Mouse (Mus musculus) lung, postnatal 0 days (tissue): ENCODE results near the gene Amdhd2. TPM values are rescaled to one million over a fixed set of nuclear protein-coding genes. Genes with fewer than 3 reads are reported as not detected.

Source experiments
- ATAC-seq: fragments of 200-750 bp; cut with Nextera tagmentation; 2 replicates; pipeline ENCODE4 v1.8.0; 2017; ENCODE audit warnings: moderate library complexity
- DNase-seq: peaks from one replicate; pipeline ENCODE4 v3.0.0-alpha.2; 2016; ENCODE audit warnings: low spot score
- H3K27ac ChIP-seq: fragments of 300-500 bp; sonication (generic); 2 replicates; pipeline ENCODE4 v1.5.1; 2014; ENCODE audit warnings: antibody characterized with exemption, mild to moderate bottlenecking, low read length, mixed read lengths
- H3K27me3 ChIP-seq: fragments of 300-500 bp; sonication (generic); replicated peaks from 2 replicates; pipeline ENCODE4 v1.6.1; 2014; ENCODE audit warnings: low read length, mixed read lengths; ENCODE audit not compliant: insufficient read depth
- H3K36me3 ChIP-seq: fragments of 300-500 bp; sonication (generic); 2 replicates; pipeline ENCODE4 v1.6.1; 2014; ENCODE audit warnings: low read length, mixed read lengths; ENCODE audit not compliant: insufficient read depth
- H3K4me1 ChIP-seq: fragments of 300-500 bp; sonication (generic); 2 replicates; pipeline ENCODE4 v1.6.1; 2014; ENCODE audit warnings: antibody characterized with exemption, low read depth, low read length, mixed read lengths; ENCODE audit not compliant: insufficient read depth
- H3K4me2 ChIP-seq: fragments of 300-500 bp; sonication (generic); replicated peaks from 2 replicates; pipeline ENCODE4 v1.6.1; 2014; ENCODE audit warnings: low read depth, mild to moderate bottlenecking, low read length, moderate library complexity, mixed read lengths
- H3K4me3 ChIP-seq: fragments of 300-500 bp; sonication (generic); 2 replicates; pipeline ENCODE4 v1.5.1; 2014; ENCODE audit warnings: low read depth, low read length
- H3K9ac ChIP-seq: fragments of 300-500 bp; sonication (generic); replicated peaks from 2 replicates; pipeline ENCODE4 v1.6.1; 2014; ENCODE audit warnings: low read depth, mild to moderate bottlenecking
- H3K9me3 ChIP-seq: fragments of 300-500 bp; sonication (generic); 2 replicates; pipeline ENCODE4 v1.6.1; 2016; ENCODE audit warnings: low read length, mixed read lengths
- CTCF ChIP-seq: IDR thresholded peaks from 2 replicates; pipeline ENCODE4 v1.5.1; 2016; ENCODE audit warnings: antibody characterized with exemption, mild to moderate bottlenecking
- EP300 ChIP-seq: IDR thresholded peaks from 2 replicates; pipeline ENCODE4 v1.6.1; 2016; ENCODE audit warnings: antibody characterized with exemption, mild to moderate bottlenecking, control low read depth
- WGBS: fragments of 180-500 bp; shearing (Covaris S2); extraction: QIAGEN DNeasy Blood & Tissue Kit; methylation state at CpG from one replicate; pipeline ENCODE4 v1.1.7; 2014; 5-methylcytosine and 5-hydroxymethylcytosine counted together
- polyA plus RNA-seq: library from polyadenylated mRNA; unstranded; fragments of >200 nt; fragmentation: Nextera tagmentation; extraction: Ambion mirVana; gene quantifications from 2 replicates; pipeline ENCODE4 v1.2.1, GENCODE M21; 2015

Gene Amdhd2
- polyA plus RNA-seq, 1 experiment from 2014 or later: 44.1 TPM

- TF ChIP-seq CTCF: no peak
- TF ChIP-seq EP300: no peak
- WGBS: 35% methylated on average over 2 of the region's 2 CpGs
- no peaks in the 10 kb centered on the region for H3K9me3 ChIP-seq
- no peaks in the 10 kb centered on the region for H3K27me3 ChIP-seq
- H3K4me1 ChIP-seq: peaks cover 7% of the 10 kb centered on the region
- H3K27ac ChIP-seq: no peak overlapping the region
- H3K36me3 ChIP-seq: no peaks in the 10 kb centered on the region
- H3K4me3 ChIP-seq: no peak overlapping the region
- ATAC-seq: no peak
- no peak overlapping the region for H3K4me2 ChIP-seq
- no peak for DNase-seq
- H3K9ac ChIP-seq: no peak overlapping the region
These were observed 20.7 kb downstream of the Amdhd2 start for GRCm38 (mm10) chr17:24142897-24143296.

GRCm38 (mm10) chr17:24141425-24141920 is 22.1 kb downstream of the Amdhd2 start:
- DNase-seq (peak; percentile 99), ATAC-seq (peak; percentile 98)
- H3K9ac ChIP-seq: peak overlapping the region; percentile 86

DNA sequence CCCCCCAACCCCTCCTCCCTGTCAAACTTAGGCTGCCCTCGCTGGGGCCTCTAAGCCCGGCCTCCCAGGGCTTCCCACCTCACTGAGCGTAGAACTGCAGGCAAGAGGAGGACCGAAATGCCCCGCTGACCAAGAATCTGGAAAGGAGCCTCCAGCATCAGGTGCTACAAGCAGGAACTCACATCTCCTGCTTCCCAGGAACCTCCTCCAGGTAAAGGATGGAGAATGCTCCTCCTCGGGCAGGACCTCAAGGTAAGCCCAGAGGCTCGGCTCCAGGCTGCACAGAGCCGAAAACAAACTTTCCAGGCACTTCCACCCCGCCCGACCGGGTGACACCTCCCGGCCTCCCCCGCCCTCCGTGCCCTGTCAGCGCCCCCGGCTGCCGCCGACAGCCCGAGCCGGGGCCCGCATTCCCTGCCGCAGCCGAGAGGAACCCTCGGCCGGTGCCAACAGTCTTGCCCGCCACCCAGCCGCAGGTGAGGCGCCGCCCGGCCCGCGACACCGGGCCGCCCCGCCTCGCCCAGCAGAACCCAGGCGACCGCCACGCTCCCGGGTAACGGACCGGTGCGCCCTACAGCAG is 22.6 kb downstream of the Amdhd2 start:
- Histone ChIP-seq H3K27me3 (no peaks in the 10 kb centered on the region), H3K27ac (peak overlapping the region; percentile 91), H3K4me1 (peaks cover 7% of the 10 kb centered on the region), H3K4me3 (peak overlapping the region; percentile 95), H3K9ac (peak overlapping the region; percentile 86), H3K36me3 (no peaks in the 10 kb centered on the region), H3K9me3 (no peaks in the 10 kb centered on the region), H3K4me2 (peak overlapping the region; percentile 80)
- peak; percentile 59 for DNase-seq
- 1% methylated on average over 39 of the region's 43 CpGs for WGBS
- TF ChIP-seq EP300 (no peak), CTCF (no peak)
- peak; percentile 60 for ATAC-seq

More at GRCm38 (mm10) chr17:24141425-24141920, 22.1 kb downstream of the Amdhd2 start:
- Histone ChIP-seq H3K36me3 (no peaks in the 10 kb centered on the region), H3K4me1 (peaks cover 7% of the 10 kb centered on the region), H3K9me3 (no peaks in the 10 kb centered on the region), H3K27me3 (no peaks in the 10 kb centered on the region), H3K27ac (peak overlapping the region; percentile 91), H3K4me2 (peak overlapping the region; percentile 80), H3K4me3 (peak overlapping the region; percentile 95)
- TF ChIP-seq EP300: no peak
- no peak for TF ChIP-seq CTCF
- 2% methylated on average over 46 of the region's 57 CpGs for WGBS

- H3K4me1 ChIP-seq: peaks cover 7% of the 10 kb centered on the region
- no peaks in the 10 kb centered on the region for H3K9me3 ChIP-seq
- 0 out of 2 replicates have a peak overlapping the region, but pooled peaks have one; percentile 86 for H3K9ac ChIP-seq
- 74% methylated on average over 4 of the region's 4 CpGs for WGBS
- H3K4me3 ChIP-seq: no peak overlapping the region
- no peaks in the 10 kb centered on the region for H3K36me3 ChIP-seq
- no peak overlapping the region for H3K27ac ChIP-seq
- ATAC-seq (no peak), DNase-seq (no peak)
- H3K27me3 ChIP-seq: no peaks in the 10 kb centered on the region
- TF ChIP-seq EP300: no peak
- peak overlapping the region; percentile 80 for H3K4me2 ChIP-seq
These were observed 23.6 kb downstream of the Amdhd2 start for GRCm38 (mm10) chr17:24139968-24140367.

DNA sequence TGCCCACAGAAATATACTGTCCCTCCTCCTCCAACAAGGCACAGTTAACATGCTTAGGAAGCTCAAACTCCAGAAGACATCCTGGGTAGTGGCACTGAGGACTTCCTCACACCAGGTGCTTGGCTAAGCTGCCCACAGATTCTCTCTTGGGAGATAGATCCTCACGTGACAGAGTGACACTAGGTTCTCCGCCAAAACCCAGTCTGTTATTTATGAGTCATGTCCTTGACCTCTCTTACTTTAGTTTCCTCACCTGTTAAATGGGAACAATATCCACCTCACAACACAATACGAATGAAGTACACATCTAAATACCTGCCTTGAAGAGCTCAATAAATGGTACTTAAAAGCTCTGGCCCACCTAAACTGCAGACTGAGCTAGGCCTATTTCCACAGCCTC is 24.3 kb downstream of the Amdhd2 start:
- WGBS: 79% methylated on average over 3 of the region's 3 CpGs
- DNase-seq (no peak), ATAC-seq (no peak)
- no peaks in the 10 kb centered on the region for H3K27me3 ChIP-seq
- no peak overlapping the region for H3K9ac ChIP-seq
- H3K36me3 ChIP-seq: no peaks in the 10 kb centered on the region
- peaks cover 9% of the 10 kb centered on the region for H3K4me1 ChIP-seq
- no peak for TF ChIP-seq CTCF
- TF ChIP-seq EP300: no peak
- H3K9me3 ChIP-seq: no peaks in the 10 kb centered on the region
- H3K4me2 ChIP-seq: no peak overlapping the region
- H3K27ac ChIP-seq: no peak overlapping the region
- no peak overlapping the region for H3K4me3 ChIP-seq

DNA sequence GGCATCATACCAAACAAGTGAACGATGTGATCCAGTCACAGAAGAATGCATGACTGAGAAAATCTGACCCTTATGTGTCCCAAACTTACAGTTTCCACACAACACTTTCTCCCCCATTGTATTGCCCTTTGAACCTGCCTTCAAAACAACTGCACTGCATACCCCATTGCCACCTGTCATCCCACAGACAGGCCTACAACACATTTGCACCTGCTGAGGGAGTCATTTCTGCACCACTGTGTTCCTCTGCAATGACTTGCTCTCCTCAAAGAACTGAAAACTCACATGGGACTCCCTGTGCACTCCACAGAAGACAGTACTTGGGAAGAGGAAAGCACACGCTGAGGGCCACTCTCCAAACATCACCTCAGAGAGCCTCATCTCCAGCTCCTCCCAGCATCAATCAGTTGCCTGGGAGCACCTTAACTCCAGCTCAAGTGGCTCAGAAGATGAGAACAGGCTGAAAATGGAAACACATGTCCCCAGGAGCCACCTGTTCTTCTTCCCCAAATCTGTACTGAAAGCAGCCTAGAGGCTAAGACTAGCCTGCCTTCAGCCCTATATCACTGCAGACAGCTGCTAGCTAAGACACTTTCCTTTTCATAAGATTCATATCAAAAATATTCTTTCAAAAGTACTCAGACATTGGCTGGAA is 26.2 kb downstream of the Amdhd2 start:
- Histone ChIP-seq H3K27me3 (no peaks in the 10 kb centered on the region), H3K4me2 (no peak overlapping the region), H3K4me1 (peaks cover 10% of the 10 kb centered on the region), H3K4me3 (no peak overlapping the region), H3K36me3 (no peaks in the 10 kb centered on the region), H3K27ac (no peak overlapping the region), H3K9me3 (no peaks in the 10 kb centered on the region), H3K9ac (no peak overlapping the region)
- DNase-seq (no peak), ATAC-seq (no peak)
- TF ChIP-seq EP300 (no peak), CTCF (no peak)
- 46% methylated on average over 2 of the region's 2 CpGs for WGBS
